22 mouse cellular contexts compared by ENCODE assay signal in the genomic region with DNA sequence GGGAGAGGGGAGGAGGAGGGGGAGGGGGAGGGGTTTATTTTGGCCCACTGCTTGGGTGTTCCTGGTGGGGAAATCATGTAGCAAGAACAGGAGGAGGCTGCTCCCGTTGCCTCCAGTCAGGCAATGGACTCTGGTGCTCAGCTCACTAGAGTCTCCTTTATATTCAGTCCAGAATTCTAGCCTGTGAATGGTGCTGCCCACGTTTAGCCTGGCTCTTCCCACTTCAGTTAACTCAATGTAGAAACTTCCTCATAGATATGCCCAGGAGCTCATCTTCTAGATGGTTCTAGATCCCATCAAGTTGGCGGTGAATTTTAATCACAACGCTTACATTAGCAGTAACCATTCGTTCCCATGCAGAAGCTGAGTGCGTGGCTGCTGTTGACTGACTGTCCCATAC.
A peak's percentile ranks its signal among the peaks of the same experiment; 100 is the strongest.
DNase-seq lines count a peak whose midpoint lies in the region; ATAC-seq lines count a peak whose summit lies in the region.
"Had no signal": no experiment of that assay in that cellular context is flagged by ENCODE, and none has a peak within 500 bp of the region (broad histone marks: within the 10 kb centered on the region; RNA-seq: fewer than 3 reads in every experiment).

No protein-coding gene starts in this region.

- WGBS in forebrain, embryonic 11.5 days = 77% methylated on average over 6 of the region's 6 CpGs
- WGBS in forebrain, embryonic 14.5 days = 79% methylated on average over 6 of the region's 6 CpGs
- 80% methylated on average over 6 of the region's 6 CpGs for WGBS in hindbrain, embryonic 12.5 days
- WGBS in hindbrain, embryonic 16.5 days = 77% methylated on average over 6 of the region's 6 CpGs
- 71% methylated on average over 6 of the region's 6 CpGs for WGBS in kidney, embryonic 15.5 days

- no peaks in the 10 kb centered on the region for H3K9me3 ChIP-seq in forebrain, embryonic 11.5 days (ENCODE audit: control insufficient read depth, low read length)
- H3K9me3 ChIP-seq in forebrain, embryonic 14.5 days (replicated peaks; ENCODE audit: control insufficient read depth, low read length) = no peaks in the 10 kb centered on the region
- H3K9me3 ChIP-seq in hindbrain, embryonic 12.5 days (replicated peaks) = no peaks in the 10 kb centered on the region
- no peaks in the 10 kb centered on the region for H3K9me3 ChIP-seq in hindbrain, embryonic 16.5 days (ENCODE audit: control insufficient read depth, low read length)
- H3K9me3 ChIP-seq in kidney, embryonic 15.5 days (replicated peaks) = no peaks in the 10 kb centered on the region
- H3K9me3 ChIP-seq: embryonic facial prominence, embryonic 12.5 days; embryonic facial prominence, embryonic 15.5 days; forebrain, embryonic 12.5 days had no signal

- no peak overlapping the region for H3K27ac ChIP-seq in forebrain, embryonic 11.5 days (ENCODE audit: low read depth, low read length)
- H3K27ac ChIP-seq in forebrain, embryonic 14.5 days (ENCODE audit: low read depth, low read length) = no peak overlapping the region
- peak overlapping the region; percentile 44; the same call in 1 of the 2 replicates for H3K27ac ChIP-seq in hindbrain, embryonic 12.5 days
- H3K27ac ChIP-seq in hindbrain, embryonic 16.5 days (ENCODE audit: low read depth, low read length) = no peak overlapping the region
- H3K27ac ChIP-seq in kidney, embryonic 15.5 days = peak overlapping the region; percentile 3; the same call in 1 of the 2 replicates
- H3K27ac ChIP-seq: embryonic facial prominence, embryonic 12.5 days; embryonic facial prominence, embryonic 15.5 days; forebrain, embryonic 12.5 days; heart, adult 2 months had no signal

- no peaks in the 10 kb centered on the region for H3K27me3 ChIP-seq in forebrain, embryonic 11.5 days (ENCODE audit: control insufficient read depth, insufficient read depth, low read length)
- no peaks in the 10 kb centered on the region for H3K27me3 ChIP-seq in forebrain, embryonic 14.5 days (replicated peaks; ENCODE audit: control insufficient read depth, insufficient read depth, low read length)
- no peaks in the 10 kb centered on the region for H3K27me3 ChIP-seq in hindbrain, embryonic 12.5 days
- no peaks in the 10 kb centered on the region for H3K27me3 ChIP-seq in hindbrain, embryonic 16.5 days (replicated peaks; ENCODE audit: control insufficient read depth, insufficient read depth, low read length)
- H3K27me3 ChIP-seq in kidney, embryonic 15.5 days = no peaks in the 10 kb centered on the region
- H3K27me3 ChIP-seq: embryonic facial prominence, embryonic 12.5 days; embryonic facial prominence, embryonic 15.5 days; forebrain, embryonic 12.5 days had no signal

- no peak overlapping the region for H3K4me2 ChIP-seq in forebrain, embryonic 11.5 days (ENCODE audit: low read depth, low read length, severe bottlenecking)
- H3K4me2 ChIP-seq in forebrain, embryonic 14.5 days (ENCODE audit: low read length) = no peak overlapping the region
- H3K4me2 ChIP-seq in hindbrain, embryonic 12.5 days (replicated peaks) = no peak overlapping the region
- no peak overlapping the region for H3K4me2 ChIP-seq in hindbrain, embryonic 16.5 days (ENCODE audit: low read length)
- H3K4me2 ChIP-seq in kidney, embryonic 15.5 days = no peak overlapping the region
- H3K4me2 ChIP-seq: embryonic facial prominence, embryonic 12.5 days; embryonic facial prominence, embryonic 15.5 days; forebrain, embryonic 12.5 days; heart, embryonic 11.5 days had no signal

- H3K9ac ChIP-seq in forebrain, embryonic 11.5 days (ENCODE audit: low read length) = no peak overlapping the region
- H3K9ac ChIP-seq in forebrain, embryonic 14.5 days (ENCODE audit: low read length) = no peak overlapping the region
- H3K9ac ChIP-seq in hindbrain, embryonic 12.5 days = no peak overlapping the region
- no peak overlapping the region for H3K9ac ChIP-seq in hindbrain, embryonic 16.5 days (ENCODE audit: low read depth, low read length)
- no peak overlapping the region for H3K9ac ChIP-seq in kidney, embryonic 15.5 days
- H3K9ac ChIP-seq: embryonic facial prominence, embryonic 12.5 days; embryonic facial prominence, embryonic 15.5 days; forebrain, embryonic 12.5 days had no signal

- no peaks in the 10 kb centered on the region for H3K36me3 ChIP-seq in forebrain, embryonic 11.5 days (ENCODE audit: control insufficient read depth, insufficient read depth, low read length)
- H3K36me3 ChIP-seq in forebrain, embryonic 14.5 days (ENCODE audit: control insufficient read depth, insufficient read depth, low read length) = no peaks in the 10 kb centered on the region
- H3K36me3 ChIP-seq in hindbrain, embryonic 12.5 days = no peaks in the 10 kb centered on the region
- no peaks in the 10 kb centered on the region for H3K36me3 ChIP-seq in hindbrain, embryonic 16.5 days (ENCODE audit: control insufficient read depth, insufficient read depth, low read length)
- H3K36me3 ChIP-seq in kidney, embryonic 15.5 days = peaks cover 14% of the 10 kb centered on the region

- H3K4me1 ChIP-seq in forebrain, embryonic 11.5 days (replicated peaks; ENCODE audit: control insufficient read depth, insufficient read depth, low read length) = no peaks in the 10 kb centered on the region
- no peaks in the 10 kb centered on the region for H3K4me1 ChIP-seq in forebrain, embryonic 14.5 days (ENCODE audit: control insufficient read depth, insufficient read depth, low read length)
- peaks cover 10% of the 10 kb centered on the region for H3K4me1 ChIP-seq in hindbrain, embryonic 12.5 days
- peaks cover 7% of the 10 kb centered on the region for H3K4me1 ChIP-seq in hindbrain, embryonic 16.5 days (ENCODE audit: control insufficient read depth, insufficient read depth, low read depth, low read length)
- peaks cover 19% of the 10 kb centered on the region; the same call in 1 of the 2 replicates for H3K4me1 ChIP-seq in kidney, embryonic 15.5 days
- H3K4me1 ChIP-seq: embryonic facial prominence, embryonic 15.5 days; forebrain, embryonic 12.5 days had no signal

- H3K4me3 ChIP-seq in forebrain, embryonic 11.5 days (ENCODE audit: low read depth, low read length) = no peak overlapping the region
- H3K4me3 ChIP-seq in forebrain, embryonic 14.5 days (ENCODE audit: low read depth, low read length) = no peak overlapping the region
- H3K4me3 ChIP-seq in hindbrain, embryonic 12.5 days = no peak overlapping the region
- no peak overlapping the region for H3K4me3 ChIP-seq in hindbrain, embryonic 16.5 days (ENCODE audit: low read length)
- H3K4me3 ChIP-seq in kidney, embryonic 15.5 days (replicated peaks) = no peak overlapping the region
- H3K4me3 ChIP-seq: embryonic facial prominence, embryonic 12.5 days; embryonic facial prominence, embryonic 15.5 days; forebrain, embryonic 12.5 days; heart, adult 2 months had no signal

- no peak for ATAC-seq in forebrain, embryonic 11.5 days (replicated peaks; ENCODE audit: low FRiP score)
- ATAC-seq in forebrain, embryonic 14.5 days = no peak
- ATAC-seq in hindbrain, embryonic 12.5 days (ENCODE audit: low FRiP score) = no peak
- no peak for ATAC-seq in hindbrain, embryonic 16.5 days
- ATAC-seq in kidney, embryonic 15.5 days (replicated peaks; ENCODE audit: low FRiP score) = no peak
- ATAC-seq: activated CD4-positive, CD25-positive, alpha-beta regulatory T cell, adult 4 months; forebrain, embryonic 16.5 days; intestine, postnatal 0 days had no signal

- DNase-seq in forebrain, embryonic 11.5 days (ENCODE audit: low spot score) = peak; percentile 11
- DNase-seq in forebrain, embryonic 14.5 days (ENCODE audit: low spot score) = no peak
- DNase-seq in kidney, adult 9 months = no peak
- peak; percentile 36 for DNase-seq in right cerebral cortex, adult 18-20 months
- DNase-seq in right cerebral cortex, postnatal 25 days = no peak
- DNase-seq: adrenal gland, postnatal 10 days; adrenal gland, postnatal 36 days; cerebellum, adult 18-20 months; cerebellum, adult 9-10 months; cerebellum, postnatal 14 days; gastrocnemius, postnatal 25 days; heart, adult 2 months had no signal

Comparison
In these comparisons a context has a peak if more than half of its experiments do, and no peak if none do; other contexts are left out.
1. DNase-seq: peak in forebrain, embryonic 11.5 days (single experiment) and right cerebral cortex, adult 18-20 months (single experiment); none in forebrain, embryonic 14.5 days (single experiment), kidney, adult 9 months (single experiment) and right cerebral cortex, postnatal 25 days (single experiment).
2. H3K27ac ChIP-seq: peak in hindbrain, embryonic 12.5 days (single experiment) and kidney, embryonic 15.5 days (single experiment); none in forebrain, embryonic 11.5 days (single experiment), forebrain, embryonic 14.5 days (single experiment) and hindbrain, embryonic 16.5 days (single experiment).